Mouse (Mus musculus): ENCODE data around the gene Tex2. TPM values are rescaled to one million over a fixed set of nuclear protein-coding genes. Genes with fewer than 3 reads are reported as not detected.
"Not testable (repeated sequence)": the region's sequence is repeated elsewhere in the genome, so short reads cannot be mapped to it uniquely, and the experiment has no call there.

Tex2 gene
- total RNA-seq (2015): 48.2 and 52.8 TPM in 2 replicates
- 77.8 and 78.5 TPM in 2 replicates for total RNA-seq (2017)

DNA sequence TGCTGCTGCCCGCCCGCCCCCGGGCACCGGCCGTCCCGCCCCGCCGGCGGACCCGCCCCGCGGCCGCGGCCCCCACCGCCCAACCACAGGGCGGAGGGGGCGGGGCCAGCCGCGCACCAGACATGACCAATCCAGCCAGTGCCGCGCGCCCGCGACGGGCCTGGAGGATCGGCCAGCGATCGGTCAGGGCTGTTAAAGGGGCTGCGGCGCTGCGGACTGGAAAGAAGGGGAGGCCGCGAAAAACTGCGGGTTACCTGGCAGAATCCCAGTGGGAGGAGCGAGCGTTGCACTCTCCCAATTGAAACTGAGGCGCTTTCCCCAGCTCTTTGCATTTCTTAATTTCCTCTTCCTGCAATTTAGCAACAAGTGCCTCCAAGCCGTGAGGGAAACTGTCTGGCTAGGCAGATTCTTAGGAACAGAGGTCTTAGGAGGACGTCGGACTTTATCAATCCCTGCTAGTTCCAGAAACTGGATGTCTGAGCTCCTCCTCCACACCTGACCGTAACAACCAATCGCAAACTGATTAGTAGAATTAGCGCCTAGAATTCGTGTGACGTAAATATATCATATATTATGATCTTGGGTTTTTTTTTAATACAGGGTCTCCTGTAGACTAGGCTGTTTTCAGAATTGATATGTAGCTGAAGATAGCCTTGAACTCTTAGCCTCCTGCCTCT is at the start of gene Tex2:
Gene Tex2, minus strand, starts transcription at position 463 of the 677 bp plus-strand sequence.
- peak; percentile 75 for ATAC-seq (replicated peaks; ENCODE audit: poor library complexity)

DNA sequence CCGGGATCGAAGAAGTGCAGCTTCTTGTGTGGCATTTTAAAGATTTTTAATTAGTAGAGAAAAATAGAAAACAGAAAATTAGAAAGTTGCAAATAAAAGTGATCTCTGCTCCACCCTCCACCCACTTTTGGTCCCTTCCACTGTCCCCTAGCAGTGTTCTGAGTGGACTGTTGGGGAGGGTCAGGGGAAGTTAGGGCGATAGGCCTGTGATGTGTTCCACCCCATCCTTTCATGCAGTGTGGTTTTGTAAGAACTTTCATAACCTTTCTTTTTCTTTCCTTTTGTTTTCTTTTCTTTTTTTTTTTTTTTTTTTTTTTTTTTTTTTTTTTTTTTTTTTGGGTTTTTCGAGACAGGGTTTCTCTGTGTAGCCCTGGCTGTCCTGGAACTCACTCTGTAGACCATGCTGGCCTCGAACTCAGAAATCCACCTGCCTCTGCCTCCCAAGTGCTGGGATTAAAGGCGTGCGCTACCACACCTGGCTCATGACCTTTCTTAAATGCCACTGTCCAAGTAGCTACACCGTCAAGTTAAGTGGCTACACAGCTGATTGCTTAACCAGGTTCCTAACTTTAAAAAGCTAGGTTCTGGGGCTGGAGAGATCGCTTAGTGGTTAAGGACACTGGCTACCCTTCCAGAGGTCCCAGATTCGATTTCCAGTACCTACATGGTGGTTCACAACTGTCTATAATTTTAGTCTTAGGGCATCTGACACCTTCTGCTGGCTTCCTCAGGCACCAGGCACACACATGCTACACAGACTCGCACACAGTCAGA is 49.6 kb upstream of the Tex2 start:
- no peak for ATAC-seq (replicated peaks; ENCODE audit: poor library complexity)

DNA sequence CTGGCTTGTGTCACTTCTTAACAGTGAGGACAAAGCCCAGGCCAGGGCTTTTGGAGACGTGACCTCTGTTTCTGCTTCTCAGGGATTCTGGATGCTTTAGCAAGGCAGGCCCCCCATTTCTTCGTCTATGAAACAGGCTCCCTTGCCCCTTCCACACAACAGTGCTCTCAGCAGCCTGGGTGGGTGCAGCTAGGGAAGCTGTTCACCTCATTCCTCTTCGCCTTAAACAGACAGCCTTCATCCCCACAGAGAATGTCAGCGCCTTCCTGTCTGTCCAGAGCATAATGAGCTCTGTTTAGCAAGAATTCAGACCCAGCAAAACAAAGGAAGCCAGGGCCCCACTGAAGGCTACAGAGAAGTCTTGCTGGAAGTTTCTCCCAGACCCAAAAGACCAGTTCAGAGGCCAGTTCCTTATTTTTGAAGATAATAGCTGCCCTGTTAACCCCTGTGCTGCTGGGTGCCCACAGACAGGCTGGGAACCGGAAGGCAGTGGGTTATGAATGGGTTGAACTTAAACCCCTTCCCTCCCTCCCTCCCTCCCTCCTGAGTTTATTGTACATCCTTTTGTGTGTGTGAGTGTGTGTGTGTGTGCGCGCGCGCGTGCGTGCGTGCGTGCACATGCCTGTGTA is 47.3 kb upstream of the Tex2 start:
- ATAC-seq (replicated peaks; ENCODE audit: poor library complexity): peak; percentile 74

DNA sequence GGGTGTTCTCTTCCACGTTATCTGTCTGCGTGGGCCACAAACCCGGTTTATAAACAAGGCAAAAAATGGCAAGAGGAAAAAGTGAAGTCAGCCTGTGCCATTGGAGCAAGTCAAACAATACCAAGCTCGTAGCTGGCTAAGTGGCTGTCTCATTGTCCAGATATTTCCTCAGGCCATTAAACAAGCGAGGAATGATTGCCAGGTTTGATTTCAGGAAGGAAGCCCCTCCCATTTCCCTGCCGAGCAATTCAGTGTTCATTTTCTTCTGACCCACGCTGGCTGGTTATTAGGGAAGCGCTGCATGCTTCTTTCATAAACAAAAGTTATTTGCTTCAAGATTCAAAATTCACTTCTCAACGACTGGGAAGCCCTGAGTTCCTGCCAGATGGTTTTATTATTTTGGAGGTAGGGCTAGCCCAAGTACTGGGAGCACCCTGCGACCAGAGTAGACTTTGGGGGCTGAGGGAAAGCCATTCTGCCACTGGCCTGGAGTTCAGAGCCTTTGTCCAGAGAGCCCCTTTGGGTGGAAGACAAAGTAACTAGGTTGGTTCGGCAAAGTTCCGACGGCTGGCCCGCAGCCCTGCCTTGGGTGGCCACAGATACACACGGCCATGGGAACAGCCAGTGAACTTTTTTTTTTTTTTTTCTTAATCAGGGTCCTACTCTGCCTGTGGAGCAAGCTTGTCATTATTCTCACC is 46.5 kb upstream of the Tex2 start:
- ATAC-seq (replicated peaks; ENCODE audit: poor library complexity): no peak

DNA sequence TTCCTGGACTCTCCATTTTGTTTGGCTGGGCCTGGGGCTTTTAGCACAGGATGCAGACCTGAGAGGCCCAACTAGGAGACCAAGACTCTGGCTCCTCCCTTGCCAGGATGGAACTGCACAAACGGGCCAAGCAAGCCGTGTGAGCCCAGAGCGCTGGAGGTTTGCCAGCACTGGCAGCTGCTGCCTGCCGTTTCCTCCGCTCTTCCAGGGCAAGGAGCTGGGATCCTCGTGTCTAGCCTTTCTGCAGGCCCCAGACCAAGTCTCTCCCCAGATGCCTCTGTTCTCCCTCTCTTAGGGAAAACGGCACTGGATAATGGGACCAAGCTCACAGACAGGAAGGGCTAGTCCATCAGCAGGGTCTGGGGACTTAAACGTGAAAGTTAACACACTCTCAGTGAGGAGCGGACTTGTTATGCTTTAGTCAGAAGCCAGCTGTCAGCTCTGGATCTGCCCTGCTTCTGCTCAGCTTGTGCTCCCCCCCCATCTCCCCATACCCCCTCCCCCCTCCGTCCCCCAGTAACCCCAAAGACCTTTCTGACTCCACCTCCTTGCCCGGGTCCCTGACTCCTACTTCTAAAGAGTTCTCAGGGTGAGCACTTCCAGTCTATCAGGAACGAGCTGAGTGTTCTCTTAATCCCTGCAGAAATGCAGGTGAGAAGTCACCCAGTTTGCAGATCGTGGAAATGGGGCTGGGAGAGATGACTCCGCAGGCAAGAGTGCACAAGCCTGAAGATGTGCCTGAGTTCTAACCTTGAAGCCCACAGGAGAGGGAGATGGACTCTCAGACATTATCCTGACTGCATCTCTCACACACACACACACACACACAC is 45.0 kb upstream of the Tex2 start:
- peak; percentile 42 for ATAC-seq (replicated peaks; ENCODE audit: poor library complexity)

DNA sequence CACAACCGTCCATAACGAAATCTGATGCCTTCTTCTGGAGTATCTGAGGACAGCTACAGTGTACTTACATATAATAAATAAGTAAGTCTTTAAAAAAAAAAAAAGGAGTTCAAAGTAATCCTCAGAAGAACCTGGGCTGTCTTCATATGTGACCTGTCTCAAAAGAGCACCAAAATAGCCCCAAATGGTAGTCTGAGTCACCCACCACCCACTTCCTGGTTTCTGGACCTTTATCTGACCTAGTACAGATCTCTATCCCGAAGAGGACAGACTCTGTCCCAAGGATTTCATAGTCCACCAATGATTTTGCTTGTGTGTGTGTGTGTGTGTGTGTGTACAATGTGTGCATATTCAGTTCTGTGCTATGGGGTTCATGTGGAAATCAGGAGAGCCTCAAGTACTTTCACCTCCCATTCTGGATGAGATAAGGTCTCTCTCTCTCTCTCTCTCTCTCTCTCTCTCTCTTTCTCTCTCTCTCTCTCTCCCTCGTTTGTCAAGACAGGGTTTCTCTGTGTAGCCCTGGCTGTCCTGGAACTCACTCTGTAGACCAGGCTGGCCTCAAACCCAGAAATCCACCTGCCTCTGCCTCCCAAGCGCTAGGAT is 43.8 kb upstream of the Tex2 start:
- not testable (repeated sequence) for ATAC-seq (replicated peaks; ENCODE audit: poor library complexity)

DNA sequence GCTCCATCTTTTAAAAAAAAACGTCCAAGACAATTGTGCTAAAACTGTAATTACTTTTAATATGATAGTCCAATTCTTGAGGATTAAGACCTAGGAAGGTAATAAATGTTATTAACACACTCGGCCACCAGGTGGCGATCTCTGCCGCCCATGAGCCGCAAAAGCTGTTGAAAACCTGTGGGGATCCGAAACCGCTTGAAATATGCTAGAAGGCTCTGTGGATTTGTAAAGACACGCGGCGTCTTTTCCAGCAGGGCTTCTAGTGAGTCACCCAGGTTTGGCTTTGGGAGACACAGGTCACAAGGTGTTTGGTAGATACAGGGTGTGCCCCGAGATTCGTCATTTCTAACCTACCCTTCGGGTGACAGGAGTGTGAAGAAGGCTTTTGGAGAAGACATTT is 35.1 kb upstream of the Tex2 start:
- ATAC-seq (replicated peaks; ENCODE audit: poor library complexity): peak; percentile 95

DNA sequence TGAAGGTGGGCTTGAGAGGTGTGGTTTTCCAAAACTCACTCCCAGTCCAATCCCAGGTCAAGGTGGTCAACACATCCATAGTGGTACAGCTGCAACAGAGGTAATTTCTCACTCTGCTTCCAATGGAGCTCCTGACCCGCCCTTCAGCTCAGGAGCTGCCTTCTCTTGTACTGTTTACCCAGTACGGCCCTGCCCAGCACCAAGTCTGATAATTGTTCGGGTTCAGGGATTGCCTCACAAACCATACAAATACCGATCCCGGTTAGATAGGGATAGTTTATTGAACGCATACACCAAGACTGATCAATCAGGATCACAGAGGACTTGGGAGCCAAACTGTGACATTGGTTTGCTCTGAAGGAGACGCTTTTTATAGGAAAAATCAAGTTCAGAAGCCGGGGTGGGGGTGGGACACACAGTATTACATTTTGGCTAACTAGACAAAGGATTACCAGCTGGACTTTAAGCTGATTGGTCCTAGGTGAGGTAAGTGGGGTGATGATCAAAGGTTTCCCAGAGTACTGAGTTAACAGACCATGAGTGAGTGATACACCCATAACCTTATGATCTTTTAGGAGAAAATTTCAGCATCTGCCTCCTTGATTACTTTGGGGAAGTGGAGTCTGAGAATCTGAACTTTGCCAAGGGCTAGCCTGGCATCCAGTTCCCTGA is 29.9 kb upstream of the Tex2 start:
- ATAC-seq (replicated peaks; ENCODE audit: poor library complexity): no peak

DNA sequence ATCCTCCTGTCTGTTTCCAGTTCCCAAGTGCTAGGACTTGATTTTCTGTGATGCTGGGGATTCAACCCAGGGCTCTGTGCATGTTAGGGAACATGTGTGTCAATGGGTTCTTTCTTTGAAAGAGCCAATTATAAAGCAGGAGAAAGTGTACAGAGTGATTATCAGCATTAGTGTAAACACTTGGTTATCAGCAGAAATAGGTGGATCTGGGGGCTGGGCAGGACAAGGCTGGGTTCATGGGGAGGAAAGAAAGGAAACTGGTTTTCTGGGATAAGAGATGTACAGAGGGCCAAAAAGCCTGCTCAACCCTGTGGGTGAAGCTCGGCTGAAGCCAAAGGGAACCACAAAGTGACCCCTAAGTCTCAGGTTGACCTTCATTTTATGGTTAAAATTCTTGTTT is 28.4 kb upstream of the Tex2 start:
- ATAC-seq (replicated peaks; ENCODE audit: poor library complexity): no peak

DNA sequence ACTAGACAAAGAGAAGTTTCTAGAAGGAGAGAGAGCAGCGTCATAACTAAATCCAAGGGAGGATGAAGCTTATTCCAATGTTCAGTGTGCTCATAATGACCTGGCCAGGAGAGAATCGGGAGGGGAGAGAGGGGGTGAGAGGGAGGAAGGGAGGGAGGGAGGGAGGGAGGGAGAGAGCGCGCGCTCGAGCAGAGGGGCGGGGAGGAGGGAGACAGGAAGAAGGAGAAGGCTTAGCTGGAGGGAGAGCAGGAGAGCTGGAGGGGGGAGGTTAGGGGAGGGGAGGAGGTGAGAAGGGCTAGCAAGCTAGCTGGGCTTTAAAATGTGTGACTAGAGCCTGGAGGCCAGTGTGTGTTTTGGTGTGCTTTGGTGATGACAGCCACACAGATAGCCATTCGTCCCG is 26.8 kb upstream of the Tex2 start:
- ATAC-seq (replicated peaks; ENCODE audit: poor library complexity): peak; percentile 55

DNA sequence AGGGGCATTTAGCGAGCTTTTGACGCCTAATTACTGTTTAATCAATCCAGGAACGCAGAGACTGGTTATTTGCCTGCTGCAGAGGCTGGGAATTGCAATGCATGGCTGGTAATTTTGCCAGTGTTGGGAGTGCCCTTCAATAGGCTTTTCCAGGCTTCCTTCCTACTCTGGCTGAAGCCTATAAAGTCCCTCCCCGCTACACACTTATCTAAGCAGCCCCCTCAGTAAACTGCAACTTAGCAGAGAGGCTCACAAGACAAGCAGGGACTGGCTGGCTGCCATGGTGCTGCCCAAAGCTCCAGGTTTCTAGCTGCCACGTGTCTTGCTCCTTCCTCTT is 26.1 kb upstream of the Tex2 start:
- no peak for ATAC-seq (replicated peaks; ENCODE audit: poor library complexity)

DNA sequence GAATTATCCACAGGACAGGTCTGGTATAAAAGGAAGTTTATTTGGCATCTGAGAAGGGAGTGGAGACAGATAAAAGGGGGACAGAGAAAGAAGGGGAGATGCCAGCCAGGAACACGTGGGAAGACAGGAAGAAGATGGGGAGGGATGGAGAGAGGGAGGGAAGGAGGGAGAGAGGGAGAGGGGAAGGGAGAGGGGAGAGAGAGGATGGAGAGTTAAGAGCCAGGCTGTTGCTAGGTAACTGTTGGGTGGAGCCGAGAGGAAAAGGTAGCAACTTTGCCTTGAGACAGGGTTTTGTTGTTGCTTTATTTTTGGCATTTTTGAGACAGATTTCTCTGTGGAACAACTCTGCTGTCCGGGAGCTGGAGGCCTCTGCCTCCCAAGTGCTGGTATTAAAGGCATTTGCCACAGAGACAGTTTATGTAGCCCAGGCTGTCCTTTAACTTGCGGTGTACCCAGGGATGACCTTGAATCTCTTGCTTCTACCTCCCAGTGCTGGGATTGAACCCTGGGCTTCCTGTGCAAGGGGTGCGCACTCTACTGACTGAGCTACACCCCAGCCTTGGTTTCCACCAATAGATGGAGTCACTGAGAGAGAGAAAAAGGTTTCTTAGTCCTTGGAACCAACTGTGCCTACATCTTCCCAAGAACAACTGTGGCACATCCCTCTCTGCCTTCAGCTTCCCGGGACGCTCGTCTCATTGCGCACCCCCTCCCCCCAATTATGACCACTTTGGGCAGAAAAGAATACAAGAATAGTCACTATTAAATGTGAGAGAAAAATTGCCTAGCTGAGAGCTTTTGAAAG is 25.5 kb upstream of the Tex2 start:
- no peak for ATAC-seq (replicated peaks; ENCODE audit: poor library complexity)

DNA sequence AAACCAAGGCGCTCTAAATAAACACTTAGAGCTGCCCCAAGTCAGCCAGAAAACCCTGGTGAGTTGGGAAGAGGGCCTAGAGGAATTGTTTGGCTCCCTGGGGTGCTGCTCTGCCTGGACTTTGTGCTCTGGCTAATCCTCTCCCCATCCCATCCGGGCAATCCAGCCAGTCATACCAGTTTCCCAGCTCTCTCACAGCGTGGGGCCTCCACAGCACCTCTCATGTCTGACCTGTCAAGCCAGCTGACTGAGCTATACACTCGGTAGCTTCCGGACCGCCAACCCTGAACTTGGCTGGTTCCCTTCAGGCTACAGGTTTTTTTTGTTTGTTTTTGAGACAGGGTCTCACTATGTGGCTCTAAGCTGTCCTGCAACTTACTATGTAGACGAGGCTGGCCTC is 24.5 kb upstream of the Tex2 start:
- ATAC-seq (replicated peaks; ENCODE audit: poor library complexity): no peak

DNA sequence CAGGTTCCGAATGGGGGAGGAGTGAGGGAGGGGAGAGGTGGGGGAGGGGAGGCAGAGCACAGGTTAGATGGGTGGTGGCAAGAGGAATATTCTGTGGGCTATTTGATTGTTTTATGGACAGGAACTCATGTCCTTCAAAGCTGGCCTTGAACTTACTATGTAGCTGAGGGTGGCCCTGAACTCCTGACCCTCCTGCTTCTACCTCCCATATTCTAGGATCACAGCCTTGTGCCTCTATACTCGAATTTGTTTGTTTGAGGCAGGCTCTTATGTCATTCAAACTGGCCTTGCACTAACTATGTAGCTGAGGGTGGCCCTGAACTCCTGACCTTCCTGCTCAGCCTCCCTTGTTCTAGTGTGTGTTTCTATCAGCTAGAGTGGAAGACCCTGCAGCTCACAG is 22.7 kb upstream of the Tex2 start:
- ATAC-seq (replicated peaks; ENCODE audit: poor library complexity): no peak

DNA sequence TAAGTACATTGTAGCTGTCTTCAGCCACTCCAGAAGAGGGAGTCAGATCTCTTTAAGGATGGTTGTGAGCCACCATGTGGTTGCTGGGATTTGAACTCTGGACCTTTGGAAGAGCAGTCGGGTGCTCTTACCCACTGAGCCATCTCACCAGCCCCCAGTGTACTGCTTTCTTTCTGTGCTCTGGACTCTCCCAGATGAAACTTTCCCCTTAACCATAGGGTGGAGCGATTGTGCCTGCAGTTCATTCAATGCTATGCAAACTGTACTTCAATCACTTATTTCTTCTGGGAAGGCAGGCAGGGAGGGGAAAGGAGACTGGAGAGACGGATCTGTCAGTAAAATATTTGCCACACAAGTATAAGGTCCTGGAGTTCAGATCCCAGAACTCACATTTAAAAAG is 21.0 kb upstream of the Tex2 start:
- not testable (repeated sequence) for ATAC-seq (replicated peaks; ENCODE audit: poor library complexity)

DNA sequence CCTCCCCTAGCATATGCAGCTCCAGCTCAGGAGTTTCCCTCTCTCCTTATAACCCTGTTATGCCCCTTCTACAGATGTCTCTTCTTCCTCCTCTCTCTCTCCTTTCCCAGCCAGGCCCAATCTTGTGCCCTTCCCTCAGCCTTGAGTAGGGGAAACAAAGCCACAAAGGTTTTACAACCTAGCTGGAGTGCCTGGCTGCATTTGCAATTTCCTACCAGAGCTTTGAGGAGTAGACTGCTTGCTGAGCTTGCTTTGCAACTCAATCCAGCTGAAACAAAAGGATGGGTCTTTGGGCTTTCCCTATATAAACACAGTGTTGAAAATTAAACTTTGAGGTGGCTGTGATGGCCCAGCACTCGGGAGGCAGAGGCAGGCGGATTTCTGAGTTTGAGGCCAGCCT is 20.2 kb upstream of the Tex2 start:
- no peak for ATAC-seq (replicated peaks; ENCODE audit: poor library complexity)

DNA sequence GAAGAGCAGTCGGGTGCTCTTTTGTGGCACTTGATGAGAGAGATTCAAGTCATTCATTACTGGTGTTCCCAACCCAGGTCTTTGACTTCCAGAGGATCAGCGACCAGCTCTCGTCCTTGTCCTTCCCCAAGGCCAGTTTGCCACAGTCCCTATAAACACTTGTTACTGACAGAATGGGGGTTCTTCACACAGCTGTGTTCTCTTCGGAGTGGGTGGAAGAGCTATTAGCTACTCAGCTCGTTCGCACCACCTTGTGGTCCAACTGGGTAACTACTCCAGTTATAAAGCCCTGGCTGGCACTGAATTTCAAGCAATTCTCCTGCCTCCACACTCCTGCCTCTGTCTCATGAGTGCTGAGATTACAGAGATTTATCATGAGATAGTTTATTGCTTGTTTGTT is 14.5 kb upstream of the Tex2 start:
- peak; percentile 94 for ATAC-seq (replicated peaks; ENCODE audit: poor library complexity)

DNA sequence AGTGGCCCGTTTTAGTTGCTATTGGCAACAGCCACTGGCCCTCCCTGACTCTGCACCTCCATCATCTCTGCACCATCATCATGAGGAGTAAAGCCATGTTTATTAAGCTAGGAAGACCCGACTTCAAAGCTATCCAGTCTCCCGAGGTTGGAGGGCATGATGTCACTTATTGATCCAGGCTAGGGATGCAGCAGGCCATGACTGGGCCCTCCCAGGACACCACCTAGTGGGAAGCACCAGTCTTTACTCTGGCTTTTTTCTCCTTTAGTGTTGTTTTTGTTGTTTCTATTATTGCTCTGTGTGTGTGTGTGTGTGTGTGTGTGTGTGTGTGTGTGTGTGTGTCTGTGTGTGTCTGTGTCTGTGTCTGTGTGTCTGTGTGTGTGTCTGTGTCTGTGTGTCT is 12.4 kb upstream of the Tex2 start:
- ATAC-seq (replicated peaks; ENCODE audit: poor library complexity): no peak

DNA sequence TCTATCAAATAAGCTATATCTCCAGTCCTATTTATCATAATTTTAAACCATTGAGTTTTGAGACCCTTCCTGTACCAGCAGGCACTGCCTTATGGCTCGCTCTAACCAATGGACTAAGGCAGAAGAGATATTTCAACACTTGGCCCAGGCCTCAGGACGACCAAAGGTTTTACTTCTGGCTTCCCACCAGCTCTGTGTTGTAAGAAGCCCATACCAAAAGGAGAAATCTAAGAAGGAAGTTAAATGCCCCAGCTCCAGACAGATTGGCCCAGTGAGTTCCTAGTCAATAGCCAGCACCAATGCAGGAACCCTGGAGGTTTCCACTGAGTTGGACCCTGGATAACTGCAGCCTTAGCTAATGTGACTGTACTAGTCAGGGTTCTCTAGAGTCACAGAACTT is 10.4 kb upstream of the Tex2 start:
- peak; percentile 74 for ATAC-seq (replicated peaks; ENCODE audit: poor library complexity)

All from megakaryocyte progenitor cell, adult 5-6 weeks (primary cell).